Mouse (Mus musculus): ENCODE measurements around the gene Gm13271. TPM values are rescaled to one million over a fixed set of nuclear protein-coding genes. Genes with fewer than 3 reads are reported as not detected.
"Not testable (repeated sequence)": the region's sequence is repeated elsewhere in the genome, so short reads cannot be mapped to it uniquely, and the experiment has no call there.

Gene Gm13271
- polyA plus RNA-seq, 1 experiment from 2014 or later = not detected

GRCm38 (mm10) chr4:88799365-88799764 lies 44.7 kb downstream of the Gm13271 start, which contains the start of gene Gm13285:
Gene Gm13285, plus strand, starts transcription at chr4:88799665.
- 10% methylated on average over 2 of the region's 7 CpGs for WGBS
- H3K27ac ChIP-seq (ENCODE audit: low read depth, low read length); H3K4me3 ChIP-seq (ENCODE audit: low read depth, low read length); H3K9ac ChIP-seq (ENCODE audit: low read length); H3K9me3 ChIP-seq (ENCODE audit: control insufficient read depth, low read length); H3K27me3 ChIP-seq (ENCODE audit: control insufficient read depth, insufficient read depth, low read length); DNase-seq (ENCODE audit: low spot score); ATAC-seq (ENCODE audit: insufficient read depth, low FRiP score, low TSS enrichment); H3K36me3 ChIP-seq (ENCODE audit: control insufficient read depth, insufficient read depth, low read length); H3K4me1 ChIP-seq (ENCODE audit: control insufficient read depth, insufficient read depth, low read length); H3K4me2 ChIP-seq (ENCODE audit: low read depth): not testable (repeated sequence)

GRCm38 (mm10) chr4:88802954-88803353 lies 48.3 kb downstream of the Gm13271 start, which contains the start of gene Gm13287:
Gene Gm13287, plus strand, starts transcription at chr4:88803254.
- not testable (repeated sequence) for DNase-seq (ENCODE audit: low spot score); H3K9ac ChIP-seq (ENCODE audit: low read length); H3K4me2 ChIP-seq (ENCODE audit: low read depth); H3K4me3 ChIP-seq (ENCODE audit: low read depth, low read length); H3K27ac ChIP-seq (ENCODE audit: low read depth, low read length); ATAC-seq (ENCODE audit: insufficient read depth, low FRiP score, low TSS enrichment); H3K36me3 ChIP-seq (ENCODE audit: control insufficient read depth, insufficient read depth, low read length); H3K27me3 ChIP-seq (ENCODE audit: control insufficient read depth, insufficient read depth, low read length); H3K9me3 ChIP-seq (ENCODE audit: control insufficient read depth, low read length); H3K4me1 ChIP-seq (ENCODE audit: control insufficient read depth, insufficient read depth, low read length)
- no CpG with 5 or more reads among the region's 29 CpGs for WGBS

Other genes with a start within 250 kb of the Gm13271 start
- not detected in 2 replicates for gene Ifnb1, start 232.1 kb upstream of the Gm13271 start, polyA plus RNA-seq (2014; fragmentation: Nextera tagmentation; extraction: Ambion mirVana)
- gene Ifna15, start 196.6 kb upstream of the Gm13271 start, polyA plus RNA-seq (2014; fragmentation: Nextera tagmentation; extraction: Ambion mirVana) = not detected in 2 replicates
- not detected in 2 replicates for gene Ifna14, start 183.1 kb upstream of the Gm13271 start, polyA plus RNA-seq (2014; fragmentation: Nextera tagmentation; extraction: Ambion mirVana)
- not detected in 2 replicates for gene Ifna9, start 162.5 kb upstream of the Gm13271 start, polyA plus RNA-seq (2014; fragmentation: Nextera tagmentation; extraction: Ambion mirVana)
- gene Ifna12, start 151.5 kb upstream of the Gm13271 start, polyA plus RNA-seq (2014; fragmentation: Nextera tagmentation; extraction: Ambion mirVana) = not detected in 2 replicates
- gene C87499, start 120.5 kb upstream of the Gm13271 start, polyA plus RNA-seq (2014; fragmentation: Nextera tagmentation; extraction: Ambion mirVana) = not detected in 2 replicates
- gene Ifna13, start 110.4 kb upstream of the Gm13271 start, polyA plus RNA-seq (2014; fragmentation: Nextera tagmentation; extraction: Ambion mirVana) = not detected in 2 replicates
- not detected in 2 replicates for gene Ifna16, start 77.9 kb upstream of the Gm13271 start, polyA plus RNA-seq (2014; fragmentation: Nextera tagmentation; extraction: Ambion mirVana)
- gene Ifna2, start 71.0 kb upstream of the Gm13271 start, polyA plus RNA-seq (2014; fragmentation: Nextera tagmentation; extraction: Ambion mirVana) = not detected in 2 replicates
- gene Ifnab, start 63.5 kb upstream of the Gm13271 start, polyA plus RNA-seq (2014; fragmentation: Nextera tagmentation; extraction: Ambion mirVana) = not detected in 2 replicates
- 1.9 and 2.1 TPM in 2 replicates for gene Gm26566, start 33.1 kb upstream of the Gm13271 start, polyA plus RNA-seq (2014; fragmentation: Nextera tagmentation; extraction: Ambion mirVana)
- gene Klhl9, start 32.4 kb upstream of the Gm13271 start, polyA plus RNA-seq (2014; fragmentation: Nextera tagmentation; extraction: Ambion mirVana) = 151 and 152 TPM in 2 replicates
- gene Gm13283, start 5.3 kb downstream of the Gm13271 start, polyA plus RNA-seq (2014; fragmentation: Nextera tagmentation; extraction: Ambion mirVana) = not detected in 2 replicates
- gene Gm13290, start 19.0 kb downstream of the Gm13271 start, polyA plus RNA-seq (2014; fragmentation: Nextera tagmentation; extraction: Ambion mirVana) = 0.31 and 0.46 TPM in 2 replicates
- not detected in 2 replicates for gene Gm13289, start 22.1 kb downstream of the Gm13271 start, polyA plus RNA-seq (2014; fragmentation: Nextera tagmentation; extraction: Ambion mirVana)
- gene Gm13272, start 25.0 kb downstream of the Gm13271 start, polyA plus RNA-seq (2014; fragmentation: Nextera tagmentation; extraction: Ambion mirVana) = not detected in 2 replicates
- gene Ifnz, start 27.3 kb downstream of the Gm13271 start, polyA plus RNA-seq (2014; fragmentation: Nextera tagmentation; extraction: Ambion mirVana) = not detected in 2 replicates
- gene Gm13276, start 30.8 kb downstream of the Gm13271 start, polyA plus RNA-seq (2014; fragmentation: Nextera tagmentation; extraction: Ambion mirVana) = not detected in 2 replicates
- gene Gm13277, start 33.8 kb downstream of the Gm13271 start, polyA plus RNA-seq (2014; fragmentation: Nextera tagmentation; extraction: Ambion mirVana) = not detected in 2 replicates
- gene Gm13278, start 36.7 kb downstream of the Gm13271 start, polyA plus RNA-seq (2014; fragmentation: Nextera tagmentation; extraction: Ambion mirVana) = not detected in 2 replicates
- not detected in 2 replicates for gene Gm13275, start 39.6 kb downstream of the Gm13271 start, polyA plus RNA-seq (2014; fragmentation: Nextera tagmentation; extraction: Ambion mirVana)
- gene Gm13279, start 42.5 kb downstream of the Gm13271 start, polyA plus RNA-seq (2014; fragmentation: Nextera tagmentation; extraction: Ambion mirVana) = not detected in 2 replicates
- 0.19 TPM in 1 of 2 replicates, not detected in the other for gene Gm13285, start 44.8 kb downstream of the Gm13271 start, polyA plus RNA-seq (2014; fragmentation: Nextera tagmentation; extraction: Ambion mirVana)
- gene Gm13287, start 48.4 kb downstream of the Gm13271 start, polyA plus RNA-seq (2014; fragmentation: Nextera tagmentation; extraction: Ambion mirVana) = not detected in 2 replicates
- not detected in 2 replicates for gene Gm13288, start 50.7 kb downstream of the Gm13271 start, polyA plus RNA-seq (2014; fragmentation: Nextera tagmentation; extraction: Ambion mirVana)
- gene Ifna7, start 61.4 kb downstream of the Gm13271 start, polyA plus RNA-seq (2014; fragmentation: Nextera tagmentation; extraction: Ambion mirVana) = not detected in 2 replicates
- gene Ifna11, start 65.1 kb downstream of the Gm13271 start, polyA plus RNA-seq (2014; fragmentation: Nextera tagmentation; extraction: Ambion mirVana) = not detected in 2 replicates
- gene Ifna6, start 72.5 kb downstream of the Gm13271 start, polyA plus RNA-seq (2014; fragmentation: Nextera tagmentation; extraction: Ambion mirVana) = not detected in 2 replicates
- gene Ifna5, start 80.7 kb downstream of the Gm13271 start, polyA plus RNA-seq (2014; fragmentation: Nextera tagmentation; extraction: Ambion mirVana) = not detected in 2 replicates
- gene Ifna4, start 87.0 kb downstream of the Gm13271 start, polyA plus RNA-seq (2014; fragmentation: Nextera tagmentation; extraction: Ambion mirVana) = not detected in 2 replicates
- gene Ifna1, start 95.2 kb downstream of the Gm13271 start, polyA plus RNA-seq (2014; fragmentation: Nextera tagmentation; extraction: Ambion mirVana) = not detected in 2 replicates
- not detected in 2 replicates for gene Ifne, start 125.3 kb downstream of the Gm13271 start, polyA plus RNA-seq (2014; fragmentation: Nextera tagmentation; extraction: Ambion mirVana)